Mouse (Mus musculus): ENCODE data around the gene Phldb2. TPM values are rescaled to one million over a fixed set of nuclear protein-coding genes. Genes with fewer than 3 reads are reported as not detected.
A peak's percentile ranks its signal among the peaks of the same experiment; 100 is the strongest.

Phldb2 gene
- total and polyA plus RNA-seq, 3 experiments, result 0.04 TPM; not detected in 2

GRCm38 (mm10) chr16:45713261-45713660, 240.1 kb downstream of the Phldb2 start:
- in situ Hi-C loops (cut with MboI; ENCODE audit: low pct_ligation_motif_present, low pct_unique_long_range_greater_than_20kb, low sequenced_read_pairs), result no loop called here
- dilution Hi-C loops (cut with MboI; ENCODE audit: extremely low pct_ligation_motif_present, extremely low pct_unique_long_range_greater_than_20kb, low sequenced_read_pairs), result no loop called here

DNA sequence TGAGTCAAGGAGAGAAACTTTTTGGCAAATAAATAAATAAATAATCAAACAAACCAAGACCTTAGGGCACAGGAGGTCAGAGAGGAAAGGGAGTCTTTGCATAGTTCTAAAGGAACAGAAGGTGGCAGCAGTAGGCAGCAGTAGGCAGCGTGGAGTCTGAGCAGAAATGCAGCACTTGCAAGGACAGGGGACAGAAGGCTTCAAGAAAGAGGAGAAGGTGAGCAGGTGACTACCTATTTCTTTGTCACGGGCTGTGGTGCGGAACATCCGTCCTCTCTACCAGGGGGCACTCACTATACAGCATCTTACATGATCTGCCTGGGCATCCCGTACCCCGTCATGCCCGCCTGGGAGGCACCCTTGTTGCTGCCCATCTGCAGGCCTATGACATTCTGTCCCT, 242.1 kb downstream of the Phldb2 start:
- TF ChIP-seq RAD21 (IDR thresholded peaks at IDR 0.05; ENCODE audit: low read depth, low read length) (peak; percentile 59), USF1 (IDR thresholded peaks at IDR 0.05; ENCODE audit: low read depth, low read length) (no peak), ZKSCAN1 (IDR thresholded peaks at IDR 0.05; ENCODE audit: borderline replicate concordance, low read depth, low read length) (no peak), CTCF (conservative IDR thresholded peaks at IDR 0.05 in 1 of 2, IDR thresholded peaks at IDR 0.05 in 1 of 2; ENCODE audit: low read depth in 2 of 2, low read length in 2 of 2) (peak in 1 of 2 experiments; percentile 67; a peak in 2 of 4 replicates), SMC3 (IDR thresholded peaks at IDR 0.05; ENCODE audit: low read depth, low read length) (peak; percentile 34)
- dilution Hi-C loops (cut with MboI; ENCODE audit: extremely low pct_ligation_motif_present, extremely low pct_unique_long_range_greater_than_20kb, low sequenced_read_pairs), result no loop called here
- no peaks in the 10 kb centered on the region for H3K9me3 ChIP-seq (replicated peaks; ENCODE audit: low read length)
- H3K27ac ChIP-seq (ENCODE audit: insufficient read depth, low read depth), result no peak overlapping the region
- H3K9ac ChIP-seq (ENCODE audit: insufficient read depth, low read depth), result no peak overlapping the region
- peaks cover 0 to 6% of the 10 kb centered on the region in 2 experiments; a peak in 1 of 4 replicates for H3K4me1 ChIP-seq (ENCODE audit: control insufficient read depth in 1 of 2, insufficient read depth in 2 of 2)
- H3K79me2 ChIP-seq (replicated peaks; ENCODE audit: control insufficient read depth, extremely low read depth, insufficient read depth, poor library complexity, severe bottlenecking), result no peaks in the 10 kb centered on the region
- H3K27me3 ChIP-seq (replicated peaks), result no peaks in the 10 kb centered on the region
- H3K36me3 ChIP-seq (replicated peaks in 1 of 2; ENCODE audit: control insufficient read depth in 1 of 2, insufficient read depth in 1 of 2, low read length in 1 of 2), result peaks cover 0 to 23% of the 10 kb centered on the region in 2 experiments
- H3K4me3 ChIP-seq (replicated peaks in 1 of 3; ENCODE audit: low read depth in 2 of 3, low read length in 2 of 3, poor library complexity in 1 of 3), result no peak overlapping the region
- DNase-seq (ENCODE audit: extremely low read depth), result peak; percentile 20
- in situ Hi-C loops (cut with MboI; ENCODE audit: low pct_ligation_motif_present, low pct_unique_long_range_greater_than_20kb, low sequenced_read_pairs), result no loop called here
- no peak overlapping the region for H3K4me2 ChIP-seq (ENCODE audit: insufficient read depth, low read depth, poor library complexity, severe bottlenecking)

More at GRCm38 (mm10) chr16:45713261-45713660, 240.1 kb downstream of the Phldb2 start:
- Histone ChIP-seq H3K9me3 (replicated peaks; ENCODE audit: low read length) (no peaks in the 10 kb centered on the region), H3K4me3 (replicated peaks in 1 of 3; ENCODE audit: low read depth in 2 of 3, low read length in 2 of 3, poor library complexity in 1 of 3) (no peak overlapping the region), H3K4me2 (ENCODE audit: insufficient read depth, low read depth, poor library complexity, severe bottlenecking) (no peak overlapping the region), H3K79me2 (replicated peaks; ENCODE audit: control insufficient read depth, extremely low read depth, insufficient read depth, poor library complexity, severe bottlenecking) (no peaks in the 10 kb centered on the region), H3K27me3 (replicated peaks) (no peaks in the 10 kb centered on the region), H3K9ac (ENCODE audit: insufficient read depth, low read depth) (no peak overlapping the region), H3K36me3 (replicated peaks in 1 of 2; ENCODE audit: control insufficient read depth in 1 of 2, insufficient read depth in 1 of 2, low read length in 1 of 2) (peaks cover under 1 to 37% of the 10 kb centered on the region in 2 experiments), H3K4me1 (ENCODE audit: control insufficient read depth in 1 of 2, insufficient read depth in 2 of 2) (peaks cover 0 to 6% of the 10 kb centered on the region in 2 experiments; a peak in 1 of 4 replicates), H3K27ac (ENCODE audit: insufficient read depth, low read depth) (no peak overlapping the region)
- TF ChIP-seq MAX (IDR thresholded peaks at IDR 0.05; ENCODE audit: low read length) (no peak), HCFC1 (IDR thresholded peaks at IDR 0.05; ENCODE audit: low read depth, low read length) (no peak), ZMIZ1 (IDR thresholded peaks at IDR 0.05; ENCODE audit: low read depth, low read length) (no peak), SIN3A (IDR thresholded peaks at IDR 0.05; ENCODE audit: low read length) (no peak), TBP (conservative IDR thresholded peaks at IDR 0.05; ENCODE audit: low read depth, low read length) (no peak), PAX5 (IDR thresholded peaks at IDR 0.05; ENCODE audit: low read length) (no peak)
- no peak for DNase-seq (ENCODE audit: extremely low read depth)

- peaks cover 0 to 4% of the 10 kb centered on the region in 2 experiments; a peak in 1 of 4 replicates for H3K4me1 ChIP-seq (ENCODE audit: control insufficient read depth in 1 of 2, insufficient read depth in 2 of 2)
- H3K27me3 ChIP-seq (replicated peaks), result no peaks in the 10 kb centered on the region
- H3K9ac ChIP-seq (ENCODE audit: insufficient read depth, low read depth), result no peak overlapping the region
- H3K36me3 ChIP-seq (replicated peaks in 1 of 2; ENCODE audit: control insufficient read depth in 1 of 2, insufficient read depth in 1 of 2, low read length in 1 of 2), result no peaks in the 10 kb centered on the region
- dilution Hi-C loops (cut with MboI; ENCODE audit: extremely low pct_ligation_motif_present, extremely low pct_unique_long_range_greater_than_20kb, low sequenced_read_pairs), result no loop called here
- no peak overlapping the region for H3K4me2 ChIP-seq (ENCODE audit: insufficient read depth, low read depth, poor library complexity, severe bottlenecking)
- no peaks in the 10 kb centered on the region for H3K9me3 ChIP-seq (replicated peaks; ENCODE audit: low read length)
- H3K27ac ChIP-seq (ENCODE audit: insufficient read depth, low read depth), result no peak overlapping the region
- no peaks in the 10 kb centered on the region for H3K79me2 ChIP-seq (replicated peaks; ENCODE audit: control insufficient read depth, extremely low read depth, insufficient read depth, poor library complexity, severe bottlenecking)
- no peak overlapping the region for H3K4me3 ChIP-seq (replicated peaks in 1 of 3; ENCODE audit: low read depth in 2 of 3, low read length in 2 of 3, poor library complexity in 1 of 3)
- in situ Hi-C loops (cut with MboI; ENCODE audit: low pct_ligation_motif_present, low pct_unique_long_range_greater_than_20kb, low sequenced_read_pairs), result no loop called here
- no peak for TF ChIP-seq MAZ (IDR thresholded peaks at IDR 0.05; ENCODE audit: low read depth, low read length)
- TF ChIP-seq RCOR1 (conservative IDR thresholded peaks at IDR 0.05; ENCODE audit: low read depth, low read length), result no peak
- TF ChIP-seq E2F4 (IDR thresholded peaks at IDR 0.05; ENCODE audit: insufficient replicate concordance, low read depth, low read length), result no peak
- no peak for TF ChIP-seq MYC (IDR thresholded peaks at IDR 0.05; ENCODE audit: low read depth, low read length)
- TF ChIP-seq EP300 (IDR thresholded peaks at IDR 0.05; ENCODE audit: low read length), result no peak
- no peak for TF ChIP-seq MAX (IDR thresholded peaks at IDR 0.05; ENCODE audit: low read length)
- TF ChIP-seq ZMIZ1 (IDR thresholded peaks at IDR 0.05; ENCODE audit: low read depth, low read length), result no peak
- no peak for TF ChIP-seq ZKSCAN1 (IDR thresholded peaks at IDR 0.05; ENCODE audit: borderline replicate concordance, low read depth, low read length)
- no peak for TF ChIP-seq USF2 (conservative IDR thresholded peaks at IDR 0.05; ENCODE audit: low read depth, low read length)
- TF ChIP-seq POLR2AphosphoS2 (IDR thresholded peaks at IDR 0.05; ENCODE audit: low read depth, low read length), result no peak
- no peak for TF ChIP-seq TCF12 (IDR thresholded peaks at IDR 0.05; ENCODE audit: low read depth, low read length)
- no peak for TF ChIP-seq IRF4 (IDR thresholded peaks at IDR 0.05; ENCODE audit: low read depth, low read length)
- no peak for DNase-seq (ENCODE audit: extremely low read depth)
Measured at GRCm38 (mm10) chr16:45699301-45699700, 254.1 kb downstream of the Phldb2 start.
